Mouse (Mus musculus): ENCODE measurements around the gene Adgrl1.

DNA sequence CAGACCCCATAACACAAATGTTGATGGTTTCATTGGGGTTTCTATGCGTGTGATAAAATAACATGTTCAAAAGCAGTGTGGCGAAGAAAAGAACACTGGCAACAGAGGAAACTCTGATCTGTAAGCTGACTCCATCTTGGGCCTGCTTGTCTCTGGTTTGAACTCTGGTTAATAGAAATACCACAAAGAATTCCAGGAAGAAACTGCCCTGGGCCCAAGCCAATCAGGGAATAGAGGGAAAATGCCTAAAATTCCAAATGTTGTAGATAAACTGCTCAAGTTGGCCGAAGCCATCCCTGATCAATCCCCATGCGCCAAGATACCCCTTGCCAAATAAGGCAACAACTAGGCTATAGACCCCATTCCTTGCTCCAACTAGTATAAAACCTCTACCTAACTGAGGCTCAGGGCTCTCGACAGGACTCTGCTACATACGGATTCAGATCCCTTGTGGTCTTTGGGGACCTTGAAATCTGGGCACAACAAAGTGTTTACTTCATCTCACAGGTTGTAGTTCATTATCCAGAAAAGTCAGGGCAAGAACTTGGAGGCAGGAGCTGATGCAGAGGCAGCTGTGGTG is 43.3 kb upstream of the Adgrl1 start:
- no peak for TF ChIP-seq POLR2A (IDR thresholded peaks at IDR 0.05; ENCODE audit: control insufficient read depth in 1 of 2, insufficient read depth in 1 of 2, low read depth in 1 of 2, low read length in 2 of 2, poor library complexity in 1 of 2)
- no peak for TF ChIP-seq ZNF384 (IDR thresholded peaks at IDR 0.05; ENCODE audit: low read depth, low read length)
- TF ChIP-seq MYC (IDR thresholded peaks at IDR 0.05; ENCODE audit: low read depth, low read length): no peak
- no peak for TF ChIP-seq CTCF (IDR thresholded peaks at IDR 0.05 in 2 of 3, conservative IDR thresholded peaks at IDR 0.05 in 1 of 3; ENCODE audit: control insufficient read depth in 1 of 3, insufficient read depth in 1 of 3, low read depth in 2 of 3, low read length in 3 of 3, poor library complexity in 1 of 3, severe bottlenecking in 1 of 3)
- TF ChIP-seq POLR2AphosphoS5 (IDR thresholded peaks at IDR 0.05; ENCODE audit: borderline replicate concordance, low read depth, low read length): no peak
- TF ChIP-seq RCOR1 (IDR thresholded peaks at IDR 0.05; ENCODE audit: low read depth, low read length): no peak
- no peak for TF ChIP-seq SMC3 (IDR thresholded peaks at IDR 0.05; ENCODE audit: low read depth, low read length)
- no peak for TF ChIP-seq GABPA (IDR thresholded peaks at IDR 0.05; ENCODE audit: low read depth, low read length)

All from MEL (cell line).